Mouse (Mus musculus): ENCODE measurements around the gene Tgfb2.

Gene Tgfb2

GRCm38 (mm10) chr1:186581666-186582065 lies 124.1 kb downstream of the Tgfb2 start:
- 0 out of 2 replicates have a peak, but pooled peaks cover 5% of the 10 kb centered on the region for H3K4me1 ChIP-seq (replicated peaks; ENCODE audit: low read depth, low read length)
- H3K4me3 ChIP-seq (replicated peaks; ENCODE audit: low read length) = no peak overlapping the region
- no peaks in the 10 kb centered on the region for H3K9me3 ChIP-seq (ENCODE audit: low read length)
- no peaks in the 10 kb centered on the region; the same call in 1 of the 2 replicates for H3K27me3 ChIP-seq (ENCODE audit: insufficient read depth, low read length)
- TF ChIP-seq CTCF (conservative IDR thresholded peaks at IDR 0.05; ENCODE audit: low read length) (no peak), NANOG (IDR thresholded peaks at IDR 0.05; ENCODE audit: borderline replicate concordance, low read length) (no peak), POU5F1 (IDR thresholded peaks at IDR 0.05; ENCODE audit: borderline replicate concordance, low read length) (no peak)
- H3K36me3 ChIP-seq (ENCODE audit: insufficient read depth, low read length) = no peaks in the 10 kb centered on the region

GRCm38 (mm10) chr1:186581114-186581513 lies 124.7 kb downstream of the Tgfb2 start:
- Histone ChIP-seq H3K4me1 (replicated peaks; ENCODE audit: low read depth, low read length) (0 out of 2 replicates have a peak, but pooled peaks cover 5% of the 10 kb centered on the region), H3K27me3 (ENCODE audit: insufficient read depth, low read length) (no peaks in the 10 kb centered on the region; the same call in 1 of the 2 replicates), H3K36me3 (ENCODE audit: insufficient read depth, low read length) (no peaks in the 10 kb centered on the region), H3K9me3 (ENCODE audit: low read length) (no peaks in the 10 kb centered on the region), H3K4me3 (replicated peaks; ENCODE audit: low read length) (no peak overlapping the region)
- TF ChIP-seq NANOG (IDR thresholded peaks at IDR 0.05; ENCODE audit: borderline replicate concordance, low read length) = no peak
- TF ChIP-seq CTCF (conservative IDR thresholded peaks at IDR 0.05; ENCODE audit: low read length) = no peak
- no peak for TF ChIP-seq POU5F1 (IDR thresholded peaks at IDR 0.05; ENCODE audit: borderline replicate concordance, low read length)

- Histone ChIP-seq H3K9me3 (ENCODE audit: low read length) (no peaks in the 10 kb centered on the region), H3K36me3 (ENCODE audit: insufficient read depth, low read length) (no peaks in the 10 kb centered on the region), H3K27me3 (ENCODE audit: insufficient read depth, low read length) (peaks cover 6% of the 10 kb centered on the region; the same call in 1 of the 2 replicates), H3K4me3 (replicated peaks; ENCODE audit: low read length) (no peak overlapping the region), H3K4me1 (replicated peaks; ENCODE audit: low read depth, low read length) (no peaks in the 10 kb centered on the region)
- no peak for TF ChIP-seq NANOG (IDR thresholded peaks at IDR 0.05; ENCODE audit: borderline replicate concordance, low read length)
- no peak for TF ChIP-seq CTCF (conservative IDR thresholded peaks at IDR 0.05; ENCODE audit: low read length)
- TF ChIP-seq POU5F1 (IDR thresholded peaks at IDR 0.05; ENCODE audit: borderline replicate concordance, low read length) = no peak
These were observed 128.5 kb downstream of the Tgfb2 start for GRCm38 (mm10) chr1:186577302-186577701.

GRCm38 (mm10) chr1:186575629-186576028 lies 130.2 kb downstream of the Tgfb2 start:
- H3K4me3 ChIP-seq (replicated peaks; ENCODE audit: low read length) = no peak overlapping the region
- no peaks in the 10 kb centered on the region for H3K4me1 ChIP-seq (replicated peaks; ENCODE audit: low read depth, low read length)
- no peaks in the 10 kb centered on the region for H3K36me3 ChIP-seq (ENCODE audit: insufficient read depth, low read length)
- H3K27me3 ChIP-seq (ENCODE audit: insufficient read depth, low read length) = peaks cover 20% of the 10 kb centered on the region
- H3K9me3 ChIP-seq (ENCODE audit: low read length) = no peaks in the 10 kb centered on the region
- TF ChIP-seq POU5F1 (IDR thresholded peaks at IDR 0.05; ENCODE audit: borderline replicate concordance, low read length) (no peak), NANOG (IDR thresholded peaks at IDR 0.05; ENCODE audit: borderline replicate concordance, low read length) (no peak), CTCF (conservative IDR thresholded peaks at IDR 0.05; ENCODE audit: low read length) (no peak)

GRCm38 (mm10) chr1:186575074-186575473 lies 130.7 kb downstream of the Tgfb2 start:
- H3K4me3 ChIP-seq (replicated peaks; ENCODE audit: low read length) = no peak overlapping the region
- peaks cover 20% of the 10 kb centered on the region for H3K27me3 ChIP-seq (ENCODE audit: insufficient read depth, low read length)
- TF ChIP-seq CTCF (conservative IDR thresholded peaks at IDR 0.05; ENCODE audit: low read length) (no peak), NANOG (IDR thresholded peaks at IDR 0.05; ENCODE audit: borderline replicate concordance, low read length) (no peak), POU5F1 (IDR thresholded peaks at IDR 0.05; ENCODE audit: borderline replicate concordance, low read length) (no peak)
- H3K4me1 ChIP-seq (replicated peaks; ENCODE audit: low read depth, low read length) = no peaks in the 10 kb centered on the region
- no peaks in the 10 kb centered on the region for H3K9me3 ChIP-seq (ENCODE audit: low read length)
- H3K36me3 ChIP-seq (ENCODE audit: insufficient read depth, low read length) = no peaks in the 10 kb centered on the region
